8 mouse cellular contexts compared by ENCODE assay signal in the genomic region with DNA sequence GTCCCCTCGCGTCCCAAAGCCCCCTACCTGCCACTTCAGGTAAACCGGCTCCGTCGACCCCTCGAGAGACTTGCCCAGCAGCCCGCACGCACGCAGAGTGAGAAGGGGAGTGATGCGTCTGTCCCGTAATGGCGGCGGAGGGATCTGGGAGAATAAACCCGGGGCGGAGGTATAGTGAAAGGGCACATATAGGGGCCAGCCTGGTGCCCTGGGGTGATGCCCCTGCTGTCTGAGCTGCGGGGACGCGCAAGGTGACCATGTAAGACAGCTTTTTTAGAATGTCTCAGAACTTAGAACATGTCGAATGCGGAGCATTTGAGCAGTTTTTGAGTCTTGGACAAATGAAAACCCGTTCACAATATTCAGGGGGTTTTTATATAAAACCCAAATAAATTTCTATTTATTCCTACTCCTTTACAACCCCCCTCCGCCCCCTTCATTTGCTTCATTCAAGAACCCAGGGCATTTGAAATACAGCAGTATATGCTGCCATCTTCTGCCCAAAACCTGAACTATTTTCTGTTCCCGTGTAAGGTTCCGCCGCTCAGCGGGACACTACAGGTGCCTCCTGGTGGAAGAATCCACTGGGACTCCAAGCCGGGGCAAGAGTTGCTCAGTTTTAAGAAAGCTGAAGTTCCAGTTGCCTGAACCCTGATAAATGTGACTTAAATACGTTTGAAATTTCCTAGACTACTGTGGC. TPM values are rescaled to one million over a fixed set of nuclear protein-coding genes. Genes with fewer than 3 reads are reported as not detected.
A peak's percentile ranks its signal among the peaks of the same experiment; 100 is the strongest.
DNase-seq lines count a peak whose midpoint lies in the region; ATAC-seq and TF ChIP-seq lines count a peak whose summit lies in the region.

TSS of gene Tsc22d3 (minus strand) at position 250 of the 700 bp plus-strand sequence.

- H3K9me3 ChIP-seq in ES-Bruce4 (replicated peaks; ENCODE audit: control insufficient read depth, insufficient read depth, low read length, poor library complexity, severe bottlenecking) = no peaks in the 10 kb centered on the region
- no peaks in the 10 kb centered on the region for H3K9me3 ChIP-seq in forebrain, embryonic 13.5 days (replicated peaks)
- H3K9me3 ChIP-seq in liver, embryonic 14.5 days (ENCODE audit: control insufficient read depth, low read length) = no peaks in the 10 kb centered on the region; the same call in 1 of the 2 replicates

- TF ChIP-seq EP300 in ES-Bruce4 (IDR thresholded peaks at IDR 0.05; ENCODE audit: insufficient read depth, low read depth, low read length) = no peak
- no peak for TF ChIP-seq EP300 in liver, embryonic 14.5 days (IDR thresholded peaks at IDR 0.05; ENCODE audit: low read depth)

- peak; percentile 13 for TF ChIP-seq CTCF in ES-Bruce4 (IDR thresholded peaks at IDR 0.05; ENCODE audit: low read depth, low read length)
- peak; percentile 44 for TF ChIP-seq CTCF in liver, embryonic 14.5 days (IDR thresholded peaks at IDR 0.05; ENCODE audit: low read depth)
- no peak for TF ChIP-seq CTCF in testis, adult 2 months (IDR thresholded peaks at IDR 0.05; ENCODE audit: control insufficient read depth, insufficient read depth, insufficient replicate concordance, low read depth, low read length)

- H3K9ac ChIP-seq in ES-Bruce4 (ENCODE audit: low read depth, poor library complexity, severe bottlenecking) = peak within 1 kb of the TSS; percentile 26
- 0 out of 2 replicates have a peak within 1 kb of the TSS, but pooled peaks have one; percentile 12 for H3K9ac ChIP-seq in forebrain, embryonic 13.5 days
- H3K9ac ChIP-seq in liver, embryonic 14.5 days (replicated peaks) = no peak within 1 kb of the TSS

- peak; percentile 30 for DNase-seq in c-Kit-positive CD71-positive TER-119-positive erythroid progenitor cells, embryonic 14.5 days (ENCODE audit: low spot score)
- DNase-seq in heart, postnatal 10 days = peak; percentile 79
- peak; percentile 76 to 80 for DNase-seq in kidney, postnatal 36 days
- peak in 1 of 3 experiments; percentile 20 for DNase-seq in liver, embryonic 14.5 days (ENCODE audit: low read depth in 3 of 3, low spot score in 3 of 3)
- DNase-seq in neural tube, embryonic 10.5 days (ENCODE audit: extremely low spot score, low spot score) = peak; percentile 23

- H3K27ac ChIP-seq in ES-Bruce4 (ENCODE audit: insufficient read depth, low read length) = no peak within 1 kb of the TSS
- no peak within 1 kb of the TSS for H3K27ac ChIP-seq in forebrain, embryonic 13.5 days
- no peak within 1 kb of the TSS for H3K27ac ChIP-seq in liver, embryonic 14.5 days
- peak within 1 kb of the TSS; percentile 80 for H3K27ac ChIP-seq in testis, adult 2 months (ENCODE audit: control insufficient read depth, insufficient read depth, low read depth, low read length)

- peaks cover 11% of the 10 kb centered on the region for H3K27me3 ChIP-seq in ES-Bruce4 (ENCODE audit: control insufficient read depth, insufficient read depth, low read length, poor library complexity, severe bottlenecking)
- peaks cover 70% of the 10 kb centered on the region for H3K27me3 ChIP-seq in forebrain, embryonic 13.5 days
- peaks cover 23% of the 10 kb centered on the region for H3K27me3 ChIP-seq in liver, embryonic 14.5 days (ENCODE audit: control insufficient read depth, insufficient read depth, low read length)
- no peaks in the 10 kb centered on the region for H3K27me3 ChIP-seq in testis, adult 2 months (ENCODE audit: control insufficient read depth, insufficient read depth, low read length)

- no peaks in the 10 kb centered on the region for H3K4me1 ChIP-seq in ES-Bruce4 (ENCODE audit: control insufficient read depth, insufficient read depth, low read length)
- no peaks in the 10 kb centered on the region for H3K4me1 ChIP-seq in forebrain, embryonic 13.5 days
- H3K4me1 ChIP-seq in liver, embryonic 14.5 days (replicated peaks; ENCODE audit: control insufficient read depth in 2 of 2, insufficient read depth in 2 of 2, low read length in 1 of 2) = no peaks in the 10 kb centered on the region
- no peaks in the 10 kb centered on the region; the same call in 1 of the 2 replicates for H3K4me1 ChIP-seq in testis, adult 2 months (ENCODE audit: control insufficient read depth, insufficient read depth, low read length)

- peak within 1 kb of the TSS; percentile 80 for H3K4me2 ChIP-seq in forebrain, embryonic 13.5 days
- H3K4me2 ChIP-seq in liver, embryonic 14.5 days (ENCODE audit: low read depth) = peak within 1 kb of the TSS; percentile 69

- no peak for TF ChIP-seq POLR2A in ES-Bruce4 (IDR thresholded peaks at IDR 0.05; ENCODE audit: insufficient read depth, low read length)
- peak; percentile 77; the same call in 1 of the 2 replicates for TF ChIP-seq POLR2A in testis, adult 2 months (IDR thresholded peaks at IDR 0.05; ENCODE audit: control insufficient read depth, low read depth, low read length)

- peak within 1 kb of the TSS; percentile 61 for H3K4me3 ChIP-seq in ES-Bruce4 (ENCODE audit: low read depth, low read length)
- H3K4me3 ChIP-seq in forebrain, embryonic 13.5 days = peak within 1 kb of the TSS; percentile 49
- H3K4me3 ChIP-seq in liver, embryonic 14.5 days (ENCODE audit: insufficient read depth in 1 of 2, low read depth in 2 of 2, low read length in 2 of 2) = peak within 1 kb of the TSS; percentile 49 to 50
- H3K4me3 ChIP-seq in testis, adult 2 months (ENCODE audit: control insufficient read depth, low read depth, low read length) = peak within 1 kb of the TSS; percentile 86

- intact Hi-C loops in heart, postnatal 10 days (cut with DNase I) = loop anchor here (1.0 to 10.0 kb wide), 4 partner anchors 108 to 186 kb away; no protein-coding TSS in a partner anchor

- peak; percentile 68 for ATAC-seq in forebrain, embryonic 13.5 days
- ATAC-seq in liver, embryonic 14.5 days (ENCODE audit: insufficient read depth) = 0 out of 2 replicates have a peak, but pooled peaks have one; percentile 40

- H3K36me3 ChIP-seq in ES-Bruce4 (ENCODE audit: control insufficient read depth, insufficient read depth, low read length, poor library complexity, severe bottlenecking) = no peaks in the 10 kb centered on the region
- H3K36me3 ChIP-seq in forebrain, embryonic 13.5 days (ENCODE audit: poor library complexity, severe bottlenecking) = no peaks in the 10 kb centered on the region
- no peaks in the 10 kb centered on the region for H3K36me3 ChIP-seq in liver, embryonic 14.5 days (replicated peaks; ENCODE audit: control insufficient read depth, insufficient read depth, low read depth)
- no peaks in the 10 kb centered on the region for H3K36me3 ChIP-seq in testis, adult 2 months (ENCODE audit: control insufficient read depth, insufficient read depth, low read length)

- 26% methylated on average over 28 of the region's 28 CpGs for WGBS in forebrain, embryonic 13.5 days
- 16% methylated on average over 28 of the region's 28 CpGs for WGBS in liver, embryonic 14.5 days (ENCODE audit: insufficient replicate concordance)

RNA-seq across cellular contexts. Expression of gene Tsc22d3, which starts in this region (rescaled TPM):
- 7.4 and 7.6 TPM in 2 replicates for polyA plus RNA-seq in ES-Bruce4 (2011; ENCODE audit: insufficient read depth, insufficient read length, low read depth, missing spikeins)
- polyA plus RNA-seq in forebrain, embryonic 13.5 days (2015; fragmentation: Nextera tagmentation; extraction: Ambion mirVana) = 84.3 and 96.1 TPM in 2 replicates
- total RNA-seq in heart, postnatal 10 days (2021) = 100 to 1,000 TPM; 138 to 195 TPM
- 4.3 and 5.1 TPM in 2 replicates for polyA plus RNA-seq in liver, embryonic 14.5 days (2012; rRNA removed)
- polyA plus RNA-seq in liver, embryonic 14.5 days (2014; fragmentation: Nextera tagmentation; extraction: Ambion mirVana) = 10.6 TPM in 2 replicates
- polyA plus RNA-seq in testis, adult 2 months (2012; rRNA removed) = 9.9 and 11.3 TPM in 2 replicates
